Mouse (Mus musculus) gastrocnemius, postnatal 36 days (tissue): ENCODE data around the gene Gm10663. TPM values are rescaled to one million over a fixed set of nuclear protein-coding genes. Genes with fewer than 3 reads are reported as not detected.

Experiments
- DNase-seq, 2 experiments: peaks; one replicate each; pipeline ENCODE4 v3.0.0; 2022
- intact Hi-C: fragments of 180-260 bp; cut with DNase I; formaldehyde crosslinking; loops from one replicate; pipeline ENCODE4 v1.15.1; 2025
- long read RNA-seq, 2 experiments: library from polyadenylated mRNA; stranded (forward); transcript quantifications; one replicate each; pipeline ENCODE4 v2.0.0; 2021
- total RNA-seq, 2 experiments: library from RNA; stranded (reverse); gene quantifications; 2 replicates each; pipeline ENCODE4 v1.2.3; 2021

The Gm10663 gene
- total RNA-seq: not detected
- long read RNA-seq, experiment 1: 0 reads
- long read RNA-seq, experiment 2: 0 reads

GRCm38 (mm10) chr8:65074733-65075132 is at the start of gene Gm10663:
TSS of gene Gm10663 (plus strand) at chr8:65075033.
- intact Hi-C loops: no loop called here
- no peak for DNase-seq

- no peak for DNase-seq
- intact Hi-C loops: no loop called here
Measured at GRCm38 (mm10) chr8:65028959-65029686, 45.7 kb upstream of the Gm10663 start.

DNA sequence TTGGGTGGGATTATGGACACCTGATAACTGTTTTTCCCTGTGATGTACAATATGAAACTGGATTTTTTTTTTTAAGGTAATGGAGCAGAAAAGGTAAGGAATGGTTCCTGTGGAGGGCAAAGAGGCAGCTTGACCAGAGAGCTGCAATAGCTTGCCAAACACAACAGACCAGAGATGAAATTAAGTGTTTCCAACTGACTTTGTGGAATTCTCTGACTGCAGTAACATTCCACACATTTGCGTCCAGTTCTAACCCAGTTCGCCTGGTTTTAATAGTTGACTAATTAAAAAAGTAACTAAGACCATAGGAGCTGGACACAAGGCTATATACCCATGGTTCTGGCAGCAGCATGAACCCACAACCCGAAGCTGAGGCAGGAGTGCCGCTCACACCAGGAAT is 45.1 kb upstream of the Gm10663 start:
- DNase-seq: no peak
- intact Hi-C loops: no loop called here

- intact Hi-C loops: no loop called here
- DNase-seq: no peak
Measured at GRCm38 (mm10) chr8:65030735-65031485, 43.9 kb upstream of the Gm10663 start.

GRCm38 (mm10) chr8:65032107-65032506 is 42.7 kb upstream of the Gm10663 start:
- no peak for DNase-seq
- intact Hi-C loops: no loop called here

DNA sequence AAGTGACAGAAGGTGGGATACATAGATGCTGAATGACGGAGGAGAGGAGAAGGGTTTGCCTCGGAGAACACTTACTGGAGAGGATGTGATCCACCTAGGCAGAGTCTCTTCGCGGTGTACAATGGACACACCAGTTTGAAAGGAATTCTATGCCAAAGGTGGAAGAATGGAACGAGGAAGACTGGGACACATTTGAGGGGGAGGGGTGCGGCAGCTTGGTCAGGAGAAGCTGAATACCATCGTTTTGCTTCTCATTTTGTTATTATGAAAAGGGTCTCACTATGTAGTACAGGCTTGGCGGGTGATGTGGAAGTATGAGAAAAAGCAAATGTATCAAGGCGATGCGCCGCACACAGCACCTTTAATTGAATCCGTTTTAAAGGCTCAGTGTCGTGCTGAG is 41.8 kb upstream of the Gm10663 start:
- intact Hi-C loops: no loop called here
- DNase-seq: no peak

- no peak for DNase-seq
- intact Hi-C loops: no loop called here
Measured at GRCm38 (mm10) chr8:65034136-65034535, 40.7 kb upstream of the Gm10663 start.

DNA sequence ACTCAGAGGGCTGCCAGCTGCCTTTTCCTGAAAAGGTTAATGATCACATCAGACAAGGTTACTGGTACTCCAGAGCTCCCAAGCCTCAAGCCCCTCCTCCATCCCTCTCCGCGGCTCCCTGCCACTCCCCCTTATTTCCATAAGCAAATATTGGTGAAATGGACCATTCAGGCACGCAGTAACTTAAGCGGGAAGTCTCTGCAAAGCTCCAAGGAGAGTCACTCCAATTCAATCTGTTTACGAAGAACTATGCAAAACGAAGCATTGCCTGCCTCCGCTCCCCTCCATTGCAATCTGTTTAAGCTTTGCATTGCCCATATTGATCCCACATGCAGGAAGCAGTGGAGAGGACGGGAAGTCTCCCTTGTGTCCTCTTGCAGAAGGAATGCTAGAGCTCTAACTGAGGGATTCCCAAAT is 37.7 kb upstream of the Gm10663 start, which contains the start of gene Apela:
TSS of gene Apela (minus strand) at position 220 of the 417 bp plus-strand sequence.
- no peak for DNase-seq
- intact Hi-C loops: no loop called here

DNA sequence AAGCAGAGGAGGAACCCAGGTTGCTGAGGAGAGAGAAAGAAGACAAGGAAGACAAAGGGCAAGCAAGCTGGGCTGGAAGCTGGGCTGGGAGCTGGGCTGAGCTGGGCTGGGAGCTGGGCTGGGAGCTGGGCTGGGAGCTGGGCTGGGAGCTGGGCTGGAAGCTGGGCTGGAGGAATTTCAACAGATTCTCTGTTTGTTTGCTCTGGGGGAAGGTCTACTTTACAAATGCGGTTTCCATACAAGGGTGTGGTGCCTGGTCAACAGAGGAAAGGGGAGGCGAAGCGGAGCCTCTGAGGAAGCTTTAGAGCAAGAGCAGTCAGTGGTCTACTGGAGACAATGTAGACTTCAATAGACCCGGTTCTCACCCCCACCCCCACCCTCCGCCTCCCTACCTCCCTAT is 28.3 kb upstream of the Gm10663 start:
- intact Hi-C loops: no loop called here
- no peak for DNase-seq

GRCm38 (mm10) chr8:65047193-65047592 is 27.6 kb upstream of the Gm10663 start:
- intact Hi-C loops: no loop called here

GRCm38 (mm10) chr8:65047801-65048200 is 27.0 kb upstream of the Gm10663 start:
- intact Hi-C loops: no loop called here
- DNase-seq: no peak

More at GRCm38 (mm10) chr8:65047193-65047592, 27.6 kb upstream of the Gm10663 start:
- no peak for DNase-seq

- DNase-seq: no peak
- intact Hi-C loops: no loop called here
Measured at GRCm38 (mm10) chr8:65053554-65053953, 21.3 kb upstream of the Gm10663 start.

- DNase-seq: no peak
- intact Hi-C loops: no loop called here
Measured at GRCm38 (mm10) chr8:65053968-65054367, 20.9 kb upstream of the Gm10663 start.

DNA sequence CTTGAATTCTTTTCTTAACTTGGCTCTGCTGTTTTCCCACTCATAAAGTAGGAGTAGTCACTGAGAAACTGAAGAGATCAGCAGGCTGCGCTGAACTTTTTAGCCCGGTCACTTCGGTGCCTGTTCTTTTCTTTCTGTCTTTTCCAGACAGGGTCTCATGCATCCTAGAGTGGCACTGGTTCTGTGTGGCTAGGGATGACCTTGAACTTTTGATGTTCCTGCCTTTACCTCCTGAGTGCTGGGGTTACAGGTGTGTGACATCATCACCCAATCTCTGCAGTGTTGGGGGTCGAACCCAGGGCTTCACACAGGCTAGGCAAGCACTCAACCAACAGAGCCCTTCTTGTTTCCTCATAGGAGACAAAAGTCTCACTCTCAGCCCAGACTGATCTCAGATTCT is 18.1 kb upstream of the Gm10663 start:
- DNase-seq: no peak
- intact Hi-C loops: no loop called here

DNA sequence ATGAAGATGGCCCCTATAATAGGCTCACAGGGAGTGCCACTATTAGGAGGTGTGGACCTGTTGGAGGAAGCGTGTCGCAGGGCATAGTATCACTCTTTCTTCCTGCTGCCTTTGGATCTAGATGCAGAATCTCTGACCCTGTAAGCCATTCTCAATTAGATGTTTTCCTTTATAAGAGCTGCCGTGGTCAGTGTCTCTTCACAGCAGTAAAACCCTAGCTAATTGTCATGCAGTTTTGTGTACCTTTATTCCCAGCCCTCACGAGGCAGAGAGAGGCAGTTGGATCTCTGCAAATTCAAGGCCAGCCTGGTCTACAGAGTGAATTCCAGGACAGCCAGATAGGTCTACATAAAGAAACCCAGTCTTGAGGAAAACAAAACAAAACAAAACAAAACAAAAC is 12.6 kb upstream of the Gm10663 start:
- no peak for DNase-seq
- intact Hi-C loops: no loop called here

DNA sequence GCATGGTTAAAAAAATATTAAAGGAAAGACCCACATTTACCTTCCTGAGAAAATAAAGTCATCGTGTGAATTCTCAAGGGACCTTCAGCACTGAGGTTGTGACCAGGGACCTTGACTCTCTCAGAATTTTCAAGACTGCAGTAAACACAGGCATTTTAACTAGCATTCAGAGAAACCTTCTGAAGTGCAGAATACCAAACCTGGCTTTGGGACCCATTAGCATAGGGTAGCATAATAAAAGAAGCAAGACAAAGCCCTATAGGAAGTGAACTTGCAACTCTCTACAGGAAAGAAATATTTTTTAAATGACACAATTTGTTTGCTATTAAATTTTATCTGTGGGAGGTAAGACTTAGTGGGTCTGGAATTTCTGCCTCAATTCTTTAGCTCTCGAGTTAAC is 10.8 kb upstream of the Gm10663 start:
- intact Hi-C loops: no loop called here
- no peak for DNase-seq

DNA sequence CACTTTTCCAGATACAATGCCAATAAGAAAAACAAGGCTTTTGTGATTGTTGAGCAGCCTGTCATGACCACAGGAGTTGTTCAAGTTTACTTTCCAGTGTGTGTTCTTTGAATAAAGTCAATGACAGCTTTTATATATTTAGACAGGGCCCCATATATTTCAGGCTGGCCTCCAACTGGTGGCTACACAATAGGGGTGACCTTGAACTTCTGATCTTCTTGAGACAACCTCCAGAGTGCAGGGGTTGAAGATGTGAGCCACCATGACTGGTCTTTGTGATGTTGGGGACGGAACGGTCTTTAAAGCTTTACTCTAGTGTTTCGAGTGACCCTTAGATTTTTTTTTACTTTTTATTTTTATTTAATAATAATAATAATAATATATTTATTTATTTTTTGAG is 9.2 kb upstream of the Gm10663 start:
- intact Hi-C loops: no loop called here
- DNase-seq: no peak

GRCm38 (mm10) chr8:65067031-65067430 is 7.8 kb upstream of the Gm10663 start:
- intact Hi-C loops: no loop called here
- no peak for DNase-seq

DNA sequence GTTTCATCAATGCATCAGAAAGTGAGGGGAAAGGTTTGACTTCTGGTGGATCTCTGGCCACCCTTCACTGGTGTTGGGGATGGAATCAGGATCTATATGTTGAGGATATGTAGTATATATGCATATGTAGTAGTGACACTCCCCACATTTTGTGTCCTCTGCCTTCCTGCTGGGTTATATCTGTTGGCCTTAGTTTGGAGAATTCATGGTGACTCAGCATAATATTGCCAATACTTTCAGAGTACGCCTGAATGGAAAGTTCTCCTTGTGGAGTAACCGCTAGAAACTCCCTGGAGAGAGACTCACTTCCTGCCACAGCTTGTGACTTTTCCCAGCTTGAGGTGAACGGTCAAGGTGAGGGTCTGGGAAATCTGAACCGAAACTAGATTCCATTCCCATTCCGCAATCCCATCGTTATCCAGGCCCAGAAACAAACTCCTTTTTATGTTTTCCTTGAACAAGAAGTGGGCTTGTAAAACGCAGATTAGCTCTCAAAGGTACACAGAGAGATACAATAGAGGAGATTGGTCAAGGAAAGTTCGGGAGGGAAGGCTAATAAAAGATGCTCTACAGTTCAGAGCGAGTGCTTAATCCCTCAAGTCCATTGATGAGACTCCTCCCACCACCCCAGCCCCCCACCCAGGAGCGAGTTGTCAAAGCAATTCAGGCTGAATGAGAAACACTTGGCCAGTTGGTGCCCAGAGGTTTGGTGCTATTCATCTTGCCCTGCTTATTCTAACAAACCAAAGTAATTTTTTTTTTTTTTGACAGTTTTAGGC is 7.0 kb upstream of the Gm10663 start:
- intact Hi-C loops: no loop called here

GRCm38 (mm10) chr8:65068473-65068819 is 6.4 kb upstream of the Gm10663 start:
- no peak for DNase-seq
- intact Hi-C loops: no loop called here

More for the DNA sequence above, 7.0 kb upstream of the Gm10663 start:
- DNase-seq: no peak

DNA sequence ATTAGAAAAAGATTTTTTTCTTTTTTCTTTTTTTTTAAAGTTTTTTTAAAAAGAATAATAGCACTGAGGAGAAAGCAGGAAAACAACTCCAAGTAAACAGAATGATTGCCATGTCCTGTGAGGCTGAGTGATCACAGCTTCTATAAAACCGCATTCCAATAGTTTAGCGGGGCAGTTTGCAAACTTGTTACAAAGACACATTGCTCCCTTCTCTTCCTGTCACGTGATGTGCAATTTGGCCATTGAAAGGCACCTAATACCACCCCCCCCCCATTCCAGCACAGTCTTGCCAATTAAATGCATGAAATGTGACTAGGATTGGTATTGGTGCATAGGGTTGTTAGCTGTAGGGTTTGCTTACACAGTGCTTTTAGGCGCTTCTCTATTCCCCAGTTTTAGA is 3.8 kb upstream of the Gm10663 start:
- DNase-seq: no peak
- intact Hi-C loops: no loop called here
